Mouse (Mus musculus) megakaryocyte progenitor cell, adult 5-6 weeks (primary cell): ENCODE results near the gene Slc8a2. TPM values are rescaled to one million over a fixed set of nuclear protein-coding genes. Genes with fewer than 3 reads are reported as not detected.

Experiments
- ATAC-seq: replicated peaks from 2 replicates; pipeline ENCODE4 v1.8.0; 2016; ENCODE audit warnings: mild to moderate bottlenecking, moderate TSS enrichment, inconsistent platforms; ENCODE audit not compliant: poor library complexity
- total RNA-seq, 2 experiments: library from RNA; stranded (forward) in 1 of 2; stranded (reverse) in 1 of 2; fragments of 157-497, 149-512 nt in 1 of 2; fragments of 200-1000 nt in 1 of 2; gene quantifications; 2 replicates each; pipeline versions ENCODE4 v1.2.3 to v1.2.4; 2015 to 2017

The Slc8a2 gene
- total RNA-seq (2015), result not detected in 2 replicates
- total RNA-seq (2017), result not detected in 2 replicates

GRCm38 (mm10) chr7:16129421-16129845 lies at the start of gene Slc8a2:
Gene Slc8a2, plus strand, starts transcription at chr7:16129826.
- ATAC-seq, result peak; percentile 88

GRCm38 (mm10) chr7:16079947-16080346 lies 49.7 kb upstream of the Slc8a2 start:
- ATAC-seq, result no peak

GRCm38 (mm10) chr7:16080581-16080980 lies 49.0 kb upstream of the Slc8a2 start:
- ATAC-seq, result no peak

GRCm38 (mm10) chr7:16083361-16083760 lies 46.3 kb upstream of the Slc8a2 start:
- no peak for ATAC-seq

GRCm38 (mm10) chr7:16087587-16087986 lies 42.0 kb upstream of the Slc8a2 start:
- ATAC-seq, result no peak

- no peak for ATAC-seq
These were observed 35.0 kb upstream of the Slc8a2 start for GRCm38 (mm10) chr7:16094592-16094991.

- peak; percentile 86 for ATAC-seq
These were observed 31.3 kb upstream of the Slc8a2 start, which contains the start of gene Napa for GRCm38 (mm10) chr7:16098021-16099017. Gene Napa, plus strand, starts transcription at chr7:16098458.

GRCm38 (mm10) chr7:16099901-16100300 lies 29.7 kb upstream of the Slc8a2 start:
- no peak for ATAC-seq

- ATAC-seq, result no peak
These were observed 28.5 kb upstream of the Slc8a2 start for GRCm38 (mm10) chr7:16101081-16101480.

- no peak for ATAC-seq
These were observed 27.7 kb upstream of the Slc8a2 start for GRCm38 (mm10) chr7:16101726-16102475.

- no peak for ATAC-seq
These were observed 26.9 kb upstream of the Slc8a2 start for GRCm38 (mm10) chr7:16102686-16103226.

- no peak for ATAC-seq
These were observed 25.9 kb upstream of the Slc8a2 start for GRCm38 (mm10) chr7:16103760-16104159.

- no peak for ATAC-seq
These were observed 24.8 kb upstream of the Slc8a2 start for GRCm38 (mm10) chr7:16104611-16105388.

- ATAC-seq, result no peak
These were observed 20.6 kb upstream of the Slc8a2 start for GRCm38 (mm10) chr7:16108886-16109542.

- no peak for ATAC-seq
These were observed 19.5 kb upstream of the Slc8a2 start for GRCm38 (mm10) chr7:16110158-16110557.

- no peak for ATAC-seq
These were observed 18.1 kb upstream of the Slc8a2 start for GRCm38 (mm10) chr7:16111284-16112090.

- ATAC-seq, result no peak
These were observed 13.2 kb upstream of the Slc8a2 start for GRCm38 (mm10) chr7:16116418-16116817.

GRCm38 (mm10) chr7:16117100-16117499 lies 12.5 kb upstream of the Slc8a2 start:
- ATAC-seq, result no peak
